Mouse (Mus musculus) cerebellum, adult 9-10 months (tissue): Measurements from ENCODE around the gene Pla2g4c.

Experiments used
- DNase-seq: peaks from one replicate; pipeline ENCODE4 v3.0.0; 2022

Pla2g4c gene

DNA sequence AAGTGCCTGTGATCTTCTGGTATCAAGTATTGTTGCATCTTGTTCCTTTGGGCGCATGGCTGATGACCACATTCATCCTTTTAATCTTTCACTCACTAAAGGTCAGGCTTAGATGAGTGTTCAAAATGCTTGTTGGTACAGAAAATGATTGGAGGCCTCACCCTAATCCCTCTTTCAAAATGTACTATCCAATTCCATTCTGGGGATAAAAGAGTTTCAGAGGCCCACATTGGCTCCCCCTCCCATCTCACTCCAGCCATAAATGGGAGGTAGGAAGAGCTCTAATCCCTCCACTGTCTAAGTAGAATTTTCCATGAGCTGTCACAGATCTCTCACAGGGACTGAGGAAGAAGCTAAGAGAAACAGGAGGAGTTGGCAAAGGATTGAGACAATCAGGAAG, 73.4 kb downstream of the Pla2g4c start, which contains the start of gene Cabp5:
Cabp5 (plus strand) TSS at position 301 of the 400 bp plus-strand sequence.
- no peak for DNase-seq
